Mouse (Mus musculus): ENCODE measurements around the gene Fryl.

GRCm38 (mm10) chr5:73268636-73269213, 12.3 kb upstream of the Fryl start:
- TF ChIP-seq GATA1 (IDR thresholded peaks at IDR 0.05; ENCODE audit: borderline replicate concordance, low read length) (no peak), FLI1 (IDR thresholded peaks at IDR 0.05; ENCODE audit: low read length) (no peak)
